Mouse (Mus musculus) adrenal gland, adult 2 months (tissue): ENCODE measurements at regions not wholly inside any gene's neighbourhood (a gene's known extent, or its start where the extent isn't known, plus 50 kb on each side); places are given as distances from the start of the nearest gene placed in this dataset.

Source experiments
- DNase-seq: peaks from one replicate; pipeline ENCODE4 v3.0.0; 2021

DNA sequence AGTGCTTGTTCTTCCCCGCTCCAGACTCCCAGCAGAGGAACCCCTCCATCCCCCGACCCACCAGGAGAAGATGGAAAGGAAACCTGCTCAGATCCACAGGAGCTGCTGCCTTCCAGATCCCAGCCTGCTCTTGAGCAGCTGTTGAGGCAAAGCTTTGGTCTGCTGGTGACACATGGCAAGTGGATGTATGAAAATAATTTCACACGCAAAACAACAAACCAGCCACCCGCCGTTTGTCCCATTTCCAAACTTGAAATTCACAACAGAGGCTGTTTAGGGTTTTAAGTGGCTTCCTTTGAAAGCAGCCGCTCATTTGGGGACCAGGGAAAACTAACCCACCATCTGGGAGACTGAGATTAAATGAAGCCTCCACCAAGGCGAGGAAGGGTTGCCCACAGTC, 220.8 kb upstream of the Zdhhc25 start:
- DNase-seq, result no peak

DNA sequence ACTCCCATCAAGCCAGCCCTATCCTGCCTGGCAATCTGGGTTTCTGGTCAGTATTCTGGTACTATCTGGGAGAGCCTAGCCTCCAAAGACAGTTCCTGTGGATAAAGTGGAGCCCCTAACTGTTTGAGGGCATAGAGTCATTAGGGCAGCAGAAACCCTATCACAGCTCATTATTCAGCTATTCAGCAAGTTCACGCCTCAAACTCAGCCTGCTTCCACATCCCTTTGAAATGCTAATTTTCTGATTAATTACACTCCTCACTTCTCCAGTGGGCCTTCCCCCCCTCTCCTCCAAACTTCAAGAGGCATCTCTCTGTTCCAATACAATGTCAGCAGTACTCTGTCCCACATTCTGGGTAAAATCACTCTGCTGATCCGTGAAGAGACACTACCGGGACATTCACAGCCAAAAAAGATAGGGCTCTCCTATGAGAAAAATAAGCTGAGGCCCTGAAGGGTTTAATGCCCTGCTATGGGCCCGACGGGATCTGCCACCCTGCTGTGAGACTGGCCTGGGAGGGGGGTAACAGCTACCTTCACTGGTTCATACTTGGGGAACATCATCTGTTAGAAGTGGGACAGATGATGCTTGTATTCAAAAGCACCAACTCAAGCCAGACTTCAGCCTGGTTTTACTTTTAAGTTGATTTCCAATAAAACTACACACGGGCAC, 220.0 kb upstream of the Zdhhc25 start:
- no peak for DNase-seq

DNA sequence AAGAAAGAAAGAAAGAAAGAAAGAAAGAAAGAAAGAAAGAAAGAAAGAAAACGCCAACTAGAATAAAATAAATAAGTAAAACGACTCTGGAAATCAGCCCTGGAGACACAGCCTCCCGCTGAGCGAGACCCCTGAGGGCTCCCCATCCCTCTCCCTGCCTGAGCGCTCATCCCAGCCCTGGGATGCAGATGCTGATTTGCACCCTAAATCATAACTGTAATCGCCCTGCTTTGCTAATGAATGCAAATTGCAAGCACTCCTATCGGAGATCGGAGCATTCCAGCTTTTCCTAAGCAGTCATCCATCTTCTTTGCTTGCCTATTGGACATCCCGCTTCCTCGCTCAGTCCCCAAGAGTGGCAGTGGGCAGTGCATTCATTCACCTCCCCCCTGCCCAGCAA, 218.7 kb upstream of the Zdhhc25 start:
- no peak for DNase-seq

DNA sequence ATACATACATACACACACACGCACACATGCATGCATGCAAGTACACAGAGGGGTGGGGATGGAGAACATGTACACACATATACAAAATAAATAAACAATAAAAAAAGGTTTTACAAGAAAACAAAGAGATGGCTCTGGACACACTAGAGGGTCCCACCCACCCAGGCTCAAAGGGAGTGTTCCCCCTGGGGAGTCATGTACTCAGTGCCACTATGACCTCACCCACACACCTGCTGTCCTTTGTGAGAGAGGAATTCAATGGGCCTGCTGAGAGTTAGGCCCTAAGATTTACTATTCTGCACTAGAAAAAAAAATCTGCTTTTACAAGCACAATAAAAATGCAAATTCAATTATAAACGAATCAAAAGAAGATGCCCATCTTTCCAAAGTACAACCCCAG, 214.2 kb upstream of the Zdhhc25 start:
- no peak for DNase-seq

DNA sequence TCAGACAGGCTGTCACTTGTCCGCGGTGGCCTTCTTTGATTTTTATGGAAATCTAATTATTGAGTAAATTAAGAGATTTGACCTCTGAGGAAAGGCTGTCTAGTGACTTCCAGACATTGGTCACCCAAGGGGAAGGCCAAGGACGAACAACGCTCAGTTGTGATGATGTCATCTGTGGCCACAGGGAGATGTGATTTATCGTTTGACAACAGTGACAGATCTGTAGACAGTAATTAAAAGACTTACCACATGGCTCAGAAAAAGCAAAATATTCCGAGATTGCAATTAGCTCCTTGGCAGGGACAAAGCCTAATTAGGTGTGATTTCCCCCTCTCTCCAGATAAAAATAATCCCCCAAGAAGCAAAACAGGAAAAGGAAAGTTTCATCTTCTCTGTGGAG, 213.4 kb upstream of the Zdhhc25 start:
- DNase-seq, result peak; percentile 72

DNA sequence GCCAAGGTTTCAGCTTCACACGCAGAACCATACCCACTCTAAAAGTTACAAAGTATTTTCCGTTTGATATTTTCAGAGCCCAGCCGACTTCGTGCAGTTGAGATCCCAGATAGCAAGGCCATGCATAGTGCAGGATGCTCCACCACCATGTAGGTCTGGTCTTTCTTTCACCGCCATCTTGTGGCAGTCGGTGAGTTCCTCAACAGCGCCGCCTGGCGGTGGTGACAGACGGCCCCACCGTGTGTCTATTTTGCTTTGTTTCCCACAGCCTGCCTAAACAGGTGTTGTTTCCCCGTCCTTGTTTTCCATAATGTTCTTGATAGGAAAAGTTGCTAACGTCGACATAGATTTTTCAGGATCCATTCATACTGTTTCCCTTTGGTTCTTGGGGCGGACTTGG, 208.3 kb upstream of the Zdhhc25 start:
- no peak for DNase-seq

DNA sequence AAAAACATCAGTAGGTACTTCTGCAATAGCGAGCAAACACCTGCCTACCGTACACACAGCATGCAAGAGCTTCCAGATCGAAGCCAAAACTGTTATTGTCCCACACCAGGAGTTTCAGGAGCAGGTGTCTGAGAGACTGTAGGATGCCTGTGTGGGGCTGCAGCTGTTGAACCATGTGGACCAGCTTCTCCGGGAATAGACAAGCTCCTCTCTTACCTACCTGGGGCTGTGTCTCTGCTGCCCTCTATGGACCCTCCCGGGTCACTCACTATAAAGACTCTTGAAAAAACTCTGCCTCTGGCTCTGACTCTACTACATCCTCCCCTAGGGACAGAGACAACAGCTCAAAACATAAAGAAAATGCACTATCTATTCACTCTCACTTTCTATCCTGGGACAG, 201.0 kb upstream of the Zdhhc25 start:
- no peak for DNase-seq

- DNase-seq, result no peak
Observed at GRCm38 (mm10) chr15:88399989-88400388, 200.1 kb upstream of the Zdhhc25 start.

DNA sequence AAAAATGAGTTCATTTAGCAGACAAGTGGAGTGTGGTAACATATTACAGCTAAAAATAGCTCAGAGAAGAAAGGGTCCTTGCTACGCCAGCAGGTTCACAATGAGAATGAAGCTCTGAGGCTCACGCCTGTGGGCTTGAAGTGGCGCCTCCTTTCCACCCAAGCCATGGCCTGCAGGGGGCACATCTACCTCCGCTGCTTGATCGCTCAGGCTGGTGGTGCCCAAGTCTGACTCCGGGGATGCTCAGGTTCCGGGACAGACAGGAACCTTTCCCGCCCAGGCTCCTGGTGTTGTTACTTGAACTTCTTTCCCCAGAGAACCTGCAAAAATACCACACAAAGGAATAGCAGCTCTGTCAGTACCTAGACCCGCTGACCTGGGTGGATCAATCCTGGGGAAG, 199.3 kb upstream of the Zdhhc25 start:
- DNase-seq, result no peak

GRCm38 (mm10) chr15:88408461-88409379, 191.4 kb upstream of the Zdhhc25 start:
- DNase-seq, result no peak

GRCm38 (mm10) chr15:88414206-88414605, 185.9 kb upstream of the Zdhhc25 start:
- no peak for DNase-seq

DNA sequence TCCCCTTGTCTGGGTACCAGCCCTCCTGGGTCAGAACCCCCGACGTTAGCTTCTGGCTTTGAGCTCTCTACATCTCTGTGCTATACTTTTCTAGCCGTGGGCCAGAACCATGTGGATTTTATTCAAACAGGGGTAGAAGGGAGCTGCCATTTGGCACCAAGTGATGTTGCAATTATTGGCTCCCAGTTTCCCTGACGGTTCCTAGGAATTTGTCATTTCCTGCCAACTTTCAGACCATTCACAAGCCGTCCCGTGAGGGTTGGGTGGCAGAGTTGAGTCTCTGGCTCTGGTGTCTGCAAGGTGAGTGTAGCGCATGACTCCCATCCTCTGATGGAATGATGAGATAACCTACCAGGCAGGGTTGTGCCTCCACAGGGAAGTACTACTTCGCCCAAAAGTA, 181.2 kb upstream of the Zdhhc25 start:
- no peak for DNase-seq

DNA sequence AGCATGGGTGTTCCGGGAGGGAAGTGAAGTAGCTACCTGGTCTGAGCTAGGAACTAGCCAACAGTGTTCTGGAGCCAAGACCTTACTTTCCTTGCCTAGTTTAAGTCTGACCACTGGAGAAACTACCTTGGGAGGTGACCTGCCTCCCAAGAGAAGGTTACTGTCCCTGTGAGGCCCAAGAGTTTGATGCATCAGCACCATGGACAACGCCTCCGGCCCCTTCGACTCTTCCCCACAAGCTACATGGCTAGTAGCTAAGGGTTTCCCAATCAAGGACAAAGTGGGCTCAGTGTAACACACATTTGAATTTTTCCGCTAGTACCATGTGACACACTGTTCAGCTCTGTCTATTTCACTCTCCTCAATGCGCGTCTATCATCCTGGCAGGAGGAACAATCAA, 171.7 kb upstream of the Zdhhc25 start:
- no peak for DNase-seq

DNA sequence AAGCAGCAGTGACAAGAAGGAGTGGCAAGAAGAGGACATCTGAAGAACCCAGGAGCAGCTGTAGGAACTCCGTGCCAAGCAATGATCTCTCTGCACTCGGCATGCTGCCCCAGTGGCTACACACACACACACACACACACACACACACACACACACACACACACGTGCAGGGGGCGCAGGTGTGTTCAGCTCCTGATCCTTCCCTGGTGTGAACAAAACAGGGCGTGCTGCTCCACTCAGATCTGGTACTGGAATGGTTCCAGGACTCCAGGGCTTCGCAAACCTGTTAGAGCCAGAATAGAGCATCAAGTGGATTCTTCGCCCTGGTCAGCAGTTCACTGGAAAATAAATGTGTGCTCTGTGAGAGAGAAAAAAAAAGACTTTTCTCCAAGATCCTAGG, 169.2 kb upstream of the Zdhhc25 start:
- DNase-seq, result no peak

DNA sequence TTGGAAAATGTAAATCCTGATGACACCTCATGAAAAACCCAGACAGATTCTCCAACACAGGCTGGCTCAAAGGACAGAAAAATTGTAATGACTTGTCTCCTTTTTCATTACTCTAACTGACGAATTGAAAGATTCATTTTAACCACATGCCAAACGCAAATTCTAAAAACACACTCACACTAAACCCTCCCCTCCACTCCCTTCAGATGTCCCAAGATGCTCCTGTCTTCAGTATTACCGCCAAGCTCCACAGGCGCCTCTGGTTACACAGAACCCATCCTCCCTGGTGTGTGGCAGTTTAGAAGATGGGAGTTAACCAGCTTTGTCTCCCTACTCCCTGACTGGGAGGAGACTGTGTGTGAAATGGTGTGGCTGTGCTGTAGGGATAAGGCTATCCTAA, 151.8 kb upstream of the Zdhhc25 start:
- DNase-seq, result no peak

DNA sequence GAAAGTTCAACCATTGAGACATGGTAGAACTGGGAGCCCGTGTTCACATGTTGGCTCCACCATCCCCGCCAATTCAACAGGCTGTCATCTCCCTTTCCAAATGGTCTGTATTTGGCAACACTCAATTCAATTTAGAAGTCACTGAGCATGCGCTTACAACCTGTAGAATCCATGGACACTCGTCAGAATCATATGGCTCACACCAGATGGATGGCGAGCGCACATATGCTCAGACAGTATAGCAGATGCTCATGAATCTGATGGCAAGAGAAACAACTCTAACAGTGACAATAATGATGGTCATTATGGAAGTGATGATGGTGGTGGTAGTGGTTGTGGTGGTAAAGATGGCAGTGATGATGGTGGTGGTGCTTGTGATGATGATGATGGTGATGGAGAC, 148.9 kb upstream of the Zdhhc25 start:
- no peak for DNase-seq

- no peak for DNase-seq
Observed at GRCm38 (mm10) chr15:88468107-88468506, 132.0 kb upstream of the Zdhhc25 start.

GRCm38 (mm10) chr15:88468810-88469209, 131.3 kb upstream of the Zdhhc25 start:
- DNase-seq, result peak; percentile 17

DNA sequence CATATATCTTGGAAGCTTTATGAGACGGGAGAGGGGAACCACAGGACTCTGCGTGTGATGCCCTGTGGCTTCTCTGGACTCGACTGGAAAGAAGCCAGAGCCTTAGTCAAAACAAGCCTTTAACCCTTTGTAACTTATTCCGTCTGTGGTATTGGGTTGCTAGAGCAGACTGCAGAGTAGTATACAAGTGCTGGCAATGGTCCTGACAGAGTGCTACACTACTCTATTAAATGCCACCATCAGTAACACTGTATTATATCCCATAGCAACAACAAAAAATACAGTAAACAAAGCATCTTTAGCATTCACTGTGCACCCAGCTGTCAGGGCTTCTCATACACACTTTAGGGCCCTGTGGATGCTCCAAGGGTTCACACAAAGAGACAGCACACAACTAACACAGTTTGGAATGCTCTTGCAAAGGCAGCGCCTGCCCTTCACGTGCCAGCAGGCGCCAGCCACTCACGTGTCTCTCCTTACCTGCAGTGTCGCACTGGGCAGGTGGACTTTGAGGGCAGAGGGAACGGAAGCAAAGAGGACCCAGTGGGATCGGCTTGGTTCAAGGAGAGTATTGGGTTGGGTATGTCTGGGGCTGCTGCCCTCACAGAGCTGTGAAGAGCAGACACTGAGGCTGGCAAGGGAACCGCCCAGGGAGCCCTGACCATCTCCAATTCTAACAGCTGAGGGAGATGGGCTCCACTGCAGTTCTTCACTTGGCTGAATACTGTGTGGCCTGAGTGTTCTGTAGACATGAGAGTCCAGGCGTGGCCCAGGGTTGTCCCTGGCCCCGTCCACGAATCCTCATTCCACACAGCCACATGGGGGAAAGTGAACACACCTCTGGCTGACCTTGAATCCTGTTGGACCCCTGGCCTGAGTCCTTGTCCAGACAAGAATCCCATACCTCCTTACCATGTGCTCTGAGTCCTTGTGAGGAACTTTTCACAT, 130.3 kb upstream of the Zdhhc25 start:
- no peak for DNase-seq

DNA sequence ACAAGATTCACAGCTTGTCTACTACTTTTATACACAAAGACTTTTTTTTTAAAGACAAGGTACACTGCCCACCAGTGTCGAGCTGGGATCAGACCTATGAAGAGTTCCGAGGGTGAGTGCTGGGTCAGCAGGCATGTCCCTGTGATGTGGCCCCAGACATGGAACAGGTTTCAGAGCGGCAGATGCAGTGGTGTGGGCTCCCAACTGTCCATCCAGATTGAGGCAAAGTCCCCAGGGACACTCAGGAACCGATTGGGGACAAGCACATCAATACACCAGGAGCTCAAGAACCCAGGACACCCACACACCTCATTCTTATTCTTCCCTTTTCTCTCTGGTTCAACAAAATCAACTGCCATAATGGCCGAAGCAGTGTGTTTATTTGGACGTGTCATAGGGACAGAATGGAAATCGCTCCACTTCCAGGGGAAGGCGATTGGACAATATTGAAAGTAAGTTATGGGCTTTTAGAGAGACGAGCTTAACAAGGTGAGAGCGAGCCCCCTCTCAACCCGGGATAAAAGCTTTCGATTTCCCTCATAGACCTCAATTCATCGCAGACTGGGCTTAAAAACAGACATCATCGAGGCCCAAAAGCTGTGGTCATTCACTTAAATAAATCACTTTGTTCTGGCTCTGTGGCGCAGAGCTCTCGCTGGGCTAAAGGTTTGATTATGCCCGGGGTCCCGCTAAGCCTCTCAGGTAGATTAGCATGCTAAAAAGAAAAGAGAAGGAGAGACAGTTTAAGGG, 127.6 kb upstream of the Zdhhc25 start:
- DNase-seq, result no peak

DNA sequence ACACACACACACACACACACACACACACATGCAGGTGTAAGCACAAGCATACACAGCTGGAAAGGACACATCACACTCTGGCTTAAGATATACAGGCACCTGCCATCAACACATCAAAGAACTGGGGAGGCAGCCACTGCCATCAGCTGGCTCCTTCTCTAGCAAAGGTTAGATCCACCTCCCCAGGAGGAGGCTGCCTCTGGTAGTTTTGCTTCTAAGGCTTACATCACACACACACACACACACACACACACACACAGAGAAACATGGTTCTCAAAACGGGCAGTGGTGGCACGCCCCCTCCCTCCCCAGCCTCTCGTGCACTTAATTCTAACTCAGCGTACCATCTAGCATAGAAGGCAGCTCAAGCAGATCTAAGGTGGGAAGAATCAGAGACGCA, 126.9 kb upstream of the Zdhhc25 start:
- DNase-seq, result no peak

DNA sequence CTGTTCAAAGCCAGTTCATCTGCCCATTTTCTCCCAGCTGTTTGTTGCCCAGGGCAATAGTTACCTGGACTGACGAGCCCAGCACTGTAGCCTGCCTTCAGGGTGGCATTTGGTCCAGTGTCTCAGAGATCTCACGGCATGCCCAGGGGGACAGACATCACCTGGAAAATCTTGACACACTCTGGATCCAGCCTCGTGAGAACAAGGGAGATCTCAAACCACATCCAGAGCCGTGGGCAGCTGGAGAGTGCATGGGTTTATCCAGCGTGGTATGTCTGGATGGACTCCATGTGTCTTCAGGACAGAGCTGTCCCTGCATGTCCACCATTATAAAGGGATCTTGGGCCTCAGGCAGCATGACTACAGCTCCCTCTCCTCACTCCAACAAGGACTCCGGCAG, 116.6 kb upstream of the Zdhhc25 start:
- no peak for DNase-seq
